Mouse (Mus musculus): Measurements from ENCODE around the gene Ist1. TPM values are rescaled to one million over a fixed set of nuclear protein-coding genes. Genes with fewer than 3 reads are reported as not detected.

Gene Ist1
- total RNA-seq, 1 experiment from 2014 or later: 87.7 TPM

DNA sequence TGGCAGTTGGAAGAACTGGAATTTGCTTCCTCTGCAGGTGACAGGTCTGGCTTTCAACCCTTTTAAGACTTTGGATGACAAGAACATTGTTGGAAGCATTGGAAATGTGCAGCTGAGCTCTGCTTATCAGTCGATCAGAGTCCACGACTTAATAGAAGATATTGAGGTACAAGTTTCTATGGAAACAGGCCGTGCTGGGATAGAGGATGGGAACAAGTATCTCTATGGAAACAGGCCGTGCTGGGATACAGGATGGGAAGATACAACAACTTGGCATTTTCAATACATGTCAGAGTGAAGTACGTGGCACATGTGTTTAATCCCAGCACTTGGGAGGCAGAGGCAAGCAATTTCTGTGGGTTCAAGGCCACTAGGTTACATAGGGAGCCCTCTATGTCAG lies 60.6 kb downstream of the Ist1 start:
- ATAC-seq (replicated peaks in 1 of 2; ENCODE audit: insufficient read depth in 1 of 2, low FRiP score in 2 of 2, low TSS enrichment in 1 of 2, low read depth in 1 of 2, poor library complexity in 2 of 2, severe bottlenecking in 2 of 2): no peak

DNA sequence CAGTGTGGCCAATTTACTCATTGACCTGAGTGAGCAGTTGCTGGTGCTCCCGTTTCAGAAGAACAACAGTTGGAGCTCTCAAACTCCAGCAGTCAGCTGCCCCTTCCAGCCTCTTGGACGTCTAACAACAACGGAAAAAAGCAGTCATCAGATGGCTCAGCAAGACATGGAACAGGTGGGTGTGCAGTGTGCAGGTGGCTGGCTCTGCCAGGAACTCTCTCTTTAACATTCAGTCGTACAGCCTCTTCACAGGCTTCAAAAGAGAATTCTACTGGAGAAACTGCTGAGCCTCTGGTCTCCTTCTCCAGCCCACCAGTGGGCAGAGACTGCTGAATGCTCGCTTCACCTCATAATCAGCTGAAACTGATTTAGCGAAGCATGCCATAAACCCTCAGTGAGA lies 64.4 kb downstream of the Ist1 start:
- no peak for ATAC-seq (replicated peaks in 1 of 2; ENCODE audit: insufficient read depth in 1 of 2, low FRiP score in 2 of 2, low TSS enrichment in 1 of 2, low read depth in 1 of 2, poor library complexity in 2 of 2, severe bottlenecking in 2 of 2)

Other genes with a start within 250 kb of the Ist1 start
- gene Pmfbp1, start 199.2 kb downstream of the Ist1 start, total RNA-seq (2017): not detected in 2 replicates
- 53.2 and 58.5 TPM in 2 replicates for gene Dhx38, start 127.4 kb downstream of the Ist1 start, total RNA-seq (2017)
- 9.6 and 14.2 TPM in 2 replicates for gene Txnl4b, start 127.4 kb downstream of the Ist1 start, total RNA-seq (2017)
- gene Hp, start 114.1 kb downstream of the Ist1 start, total RNA-seq (2017): 26.8 and 110 TPM in 2 replicates
- 17.4 and 17.6 TPM in 2 replicates for gene Dhodh, start 84.6 kb downstream of the Ist1 start, total RNA-seq (2017)
- 0.55 and 0.94 TPM in 2 replicates for gene Pkd1l3, start 78.7 kb downstream of the Ist1 start, total RNA-seq (2017)
- gene Zfp821, start 12.3 kb upstream of the Ist1 start, total RNA-seq (2017): 7.6 and 8.9 TPM in 2 replicates
- gene Atxn1l, start 44.5 kb upstream of the Ist1 start, total RNA-seq (2017): 13.3 and 14.1 TPM in 2 replicates
- gene Ap1g1, start 85.3 kb upstream of the Ist1 start, total RNA-seq (2017): 62.0 TPM in 2 replicates
- 6.3 and 8.4 TPM in 2 replicates for gene Phlpp2, start 175.3 kb upstream of the Ist1 start, total RNA-seq (2017)